Mouse (Mus musculus): ENCODE results near the gene Rnd1.

Rnd1 gene

DNA sequence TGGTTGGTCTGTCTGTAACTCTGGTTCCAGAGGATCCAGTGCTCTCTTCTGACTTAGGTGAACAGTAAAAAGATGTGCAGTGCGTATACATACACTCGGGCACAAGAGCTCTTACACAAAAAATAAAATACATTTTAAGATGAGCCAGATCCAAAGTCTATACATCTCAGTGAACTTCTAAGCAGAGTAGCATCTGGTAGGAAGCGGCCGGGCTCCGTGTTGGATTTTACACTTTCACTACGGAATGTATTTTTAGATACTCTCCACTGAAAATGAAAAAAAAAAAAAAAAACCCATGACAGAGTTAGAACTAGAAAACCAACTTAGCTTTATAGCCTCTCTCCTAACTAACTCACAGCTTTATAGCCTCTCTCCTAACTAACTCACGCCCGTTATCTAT, 3.4 kb upstream of the Rnd1 start:
- DNase-seq (ENCODE audit: low read depth, low spot score) = no peak

DNA sequence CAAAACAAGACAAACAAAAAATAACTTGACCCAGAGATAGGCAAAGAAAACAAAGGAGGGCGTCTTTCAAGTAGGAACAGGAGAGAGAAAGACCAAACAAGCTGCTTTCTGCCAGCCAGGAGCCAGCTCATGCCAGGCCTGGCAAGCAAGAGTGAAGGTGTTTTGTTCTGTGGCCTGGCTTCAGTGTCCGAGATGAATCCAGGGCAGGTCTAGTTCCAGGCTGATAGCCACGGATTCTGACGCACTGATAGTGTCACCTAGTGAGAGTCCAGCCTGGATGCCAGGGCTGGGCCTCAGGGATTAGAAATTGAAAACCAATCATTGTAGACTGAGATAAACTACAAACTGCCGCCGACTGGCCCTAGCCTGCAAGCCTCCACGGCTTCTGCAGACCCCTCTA, 716 bp upstream of the Rnd1 start:
- DNase-seq (ENCODE audit: low read depth, low spot score) = no peak

DNA sequence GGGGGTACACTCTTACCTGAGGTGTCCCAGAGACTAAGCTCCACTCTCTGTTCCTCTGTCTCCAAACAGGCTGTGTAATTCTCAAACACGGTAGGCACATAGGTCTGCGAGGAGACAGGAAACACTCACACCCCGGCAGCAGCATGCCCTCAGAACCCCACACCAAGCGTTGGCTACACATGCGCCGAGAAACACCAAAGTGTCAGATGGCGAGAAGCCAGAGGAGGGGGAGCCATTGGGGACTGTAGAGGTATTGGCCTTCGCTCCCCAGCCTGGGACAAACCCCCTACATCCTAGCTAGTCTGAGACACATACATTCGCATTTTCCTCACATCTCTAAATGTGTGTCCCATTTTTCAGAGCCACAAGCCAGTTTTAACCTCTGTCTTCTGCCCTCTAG, 790 bp downstream of the Rnd1 start:
- no peak for DNase-seq (ENCODE audit: low read depth, low spot score)

GRCm38 (mm10) chr15:98675634-98676250, 1.5 kb downstream of the Rnd1 start:
- no peak for DNase-seq (ENCODE audit: low read depth, low spot score)

DNA sequence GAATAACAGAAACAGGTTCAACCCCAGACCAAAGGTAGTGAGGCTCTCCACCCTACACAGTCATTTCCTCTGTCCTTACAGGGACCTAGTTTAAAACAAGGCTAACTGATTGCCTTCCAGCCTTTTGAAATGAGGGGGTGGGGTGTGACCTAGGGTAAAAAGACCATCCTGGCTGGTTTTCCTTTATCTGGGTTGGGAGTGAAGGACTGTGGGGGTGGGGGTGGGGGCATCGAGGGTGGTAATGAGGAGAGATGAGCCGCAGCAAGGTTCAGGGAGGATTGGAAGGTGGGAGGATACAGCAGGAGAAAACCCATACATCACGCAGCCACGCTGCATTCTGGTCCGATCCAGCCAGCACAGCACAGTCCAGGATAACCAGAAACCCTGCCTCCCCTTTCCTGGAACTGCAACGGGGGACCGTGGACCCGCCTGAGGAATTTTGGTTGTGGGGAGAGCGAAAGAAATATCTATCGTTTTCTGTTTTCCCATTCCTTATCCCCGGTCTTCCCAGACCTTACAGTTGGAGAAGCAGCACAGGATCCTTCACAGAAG, 2.2 kb downstream of the Rnd1 start:
- no peak for DNase-seq (ENCODE audit: low read depth, low spot score)

DNA sequence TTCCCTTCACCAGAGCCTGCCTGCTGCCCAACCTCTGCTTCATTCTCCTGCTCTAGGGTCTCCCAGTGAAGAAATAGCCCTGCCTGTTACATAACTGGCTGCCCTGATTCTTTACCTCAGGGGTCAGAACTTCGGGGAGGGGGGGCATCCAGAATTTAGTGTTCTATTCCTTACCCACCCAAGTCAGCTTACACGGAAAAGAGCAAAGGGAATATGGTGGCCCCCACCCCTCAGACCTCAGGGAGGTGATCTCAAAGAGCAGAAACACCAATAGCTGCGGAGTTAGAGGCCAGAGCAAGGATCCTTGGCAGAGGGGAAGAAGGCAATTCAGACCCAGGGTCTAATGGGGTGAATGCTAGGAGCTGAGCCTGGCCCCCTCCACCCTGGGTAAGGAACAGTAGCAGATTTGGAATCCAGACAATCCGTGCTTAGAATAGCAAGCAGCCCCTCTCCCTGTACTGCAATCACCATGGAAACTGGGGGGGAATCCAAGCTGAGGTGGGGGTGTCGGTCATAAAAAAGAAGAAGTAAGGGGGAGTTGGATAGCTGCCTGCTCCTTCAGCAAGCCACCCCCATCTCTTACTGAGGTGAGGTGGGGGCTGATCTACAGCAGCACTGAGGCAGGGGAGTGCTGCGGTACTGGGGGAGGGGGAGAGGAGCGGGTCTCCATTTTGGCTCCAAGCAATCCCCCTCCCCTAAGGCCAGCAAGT, 2.8 kb downstream of the Rnd1 start:
- no peak for DNase-seq (ENCODE audit: low read depth, low spot score)

DNA sequence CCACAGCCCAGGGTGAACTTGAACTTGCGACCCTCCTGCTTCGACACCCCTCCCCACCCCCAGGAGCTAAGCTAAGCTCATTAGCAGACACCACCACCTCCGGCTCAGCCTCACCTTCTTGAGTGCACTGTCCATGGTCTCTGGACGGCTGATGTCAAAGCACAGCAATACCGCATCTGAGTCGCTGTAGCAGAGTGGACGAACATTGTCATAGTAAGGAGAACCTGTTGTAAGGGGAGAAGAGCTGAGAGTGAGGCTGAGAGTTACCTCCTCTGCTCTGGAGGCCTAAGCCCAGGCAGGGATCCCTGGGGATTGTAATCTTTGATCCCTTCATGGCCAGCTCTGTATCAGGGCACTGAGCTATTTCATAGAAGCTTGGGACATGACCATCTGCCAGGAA, 3.5 kb downstream of the Rnd1 start:
- DNase-seq (ENCODE audit: low read depth, low spot score) = no peak

DNA sequence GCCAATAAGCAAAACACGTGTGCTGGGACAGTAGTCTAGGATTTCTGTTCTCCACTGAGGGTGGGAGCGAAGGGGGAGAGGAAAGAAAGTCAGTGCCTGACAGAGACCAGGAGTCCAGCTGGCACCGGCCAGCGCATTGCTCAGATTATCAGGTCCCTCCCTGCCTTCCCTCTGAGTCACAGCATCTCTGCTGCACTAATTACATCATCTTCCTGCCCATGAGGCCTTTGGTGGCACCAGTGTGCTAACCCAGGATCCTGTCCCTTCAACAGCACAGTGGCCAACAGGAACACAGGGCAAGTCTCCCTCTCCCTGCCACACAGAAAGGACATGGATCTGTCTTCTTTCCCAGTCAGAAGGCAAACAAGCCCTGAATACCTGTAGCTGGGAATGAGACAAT, 4.7 kb downstream of the Rnd1 start:
- no peak for DNase-seq (ENCODE audit: low read depth, low spot score)

GRCm38 (mm10) chr15:98664042-98664907, 13.0 kb downstream of the Rnd1 start:
- no peak for DNase-seq (ENCODE audit: low read depth, low spot score)

DNA sequence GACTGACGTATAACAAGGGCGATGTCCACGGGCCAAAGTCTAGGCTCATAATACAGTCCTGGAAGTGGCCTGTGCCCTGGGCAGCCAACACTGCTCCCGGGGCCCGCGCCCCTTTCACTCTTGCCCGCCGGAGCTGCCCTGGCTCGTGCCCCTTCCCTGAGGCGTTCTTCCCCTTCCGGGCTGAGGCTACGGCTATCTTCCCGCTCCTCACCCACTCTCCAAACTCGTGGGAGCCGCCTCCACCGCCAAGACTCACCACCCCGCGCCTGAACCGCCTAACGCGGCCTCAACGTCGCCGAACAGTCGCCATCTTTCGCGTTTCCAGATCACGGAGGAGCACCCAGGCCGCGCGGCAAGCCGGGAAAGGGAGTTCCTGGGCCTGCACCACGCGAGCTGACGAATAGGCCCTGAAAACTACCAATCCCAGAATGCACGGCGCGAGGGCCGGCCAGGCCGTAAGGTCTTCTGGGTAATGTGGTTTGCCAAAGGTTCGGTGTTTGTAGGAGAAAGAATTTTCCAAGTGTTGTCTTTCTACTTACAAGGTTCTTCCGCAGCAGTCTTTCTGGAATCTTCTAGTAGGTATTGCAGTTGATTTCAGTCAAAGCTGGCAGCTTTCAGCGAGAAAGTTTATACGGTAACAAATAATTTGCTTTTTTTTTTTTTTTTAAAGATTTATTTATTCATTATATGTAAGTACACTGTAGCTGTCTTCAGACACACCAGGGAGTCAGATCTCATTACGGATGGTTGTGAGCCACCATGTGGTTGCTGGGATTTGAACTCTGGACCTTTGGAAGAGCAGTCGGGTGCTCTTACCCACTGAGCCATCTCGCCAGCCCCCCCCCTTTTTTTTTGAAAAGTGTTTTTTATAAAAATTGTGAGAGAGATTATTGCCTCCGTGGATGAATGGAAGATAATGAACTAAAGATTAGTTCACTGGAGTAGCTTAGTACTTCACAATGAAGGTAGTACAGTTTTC, 14.4 kb downstream of the Rnd1 start, which contains the start of gene Ddx23:
Ddx23 (minus strand) TSS at position 328 of the 979 bp plus-strand sequence.
- peak; percentile 92 for DNase-seq (ENCODE audit: low read depth, low spot score)

DNA sequence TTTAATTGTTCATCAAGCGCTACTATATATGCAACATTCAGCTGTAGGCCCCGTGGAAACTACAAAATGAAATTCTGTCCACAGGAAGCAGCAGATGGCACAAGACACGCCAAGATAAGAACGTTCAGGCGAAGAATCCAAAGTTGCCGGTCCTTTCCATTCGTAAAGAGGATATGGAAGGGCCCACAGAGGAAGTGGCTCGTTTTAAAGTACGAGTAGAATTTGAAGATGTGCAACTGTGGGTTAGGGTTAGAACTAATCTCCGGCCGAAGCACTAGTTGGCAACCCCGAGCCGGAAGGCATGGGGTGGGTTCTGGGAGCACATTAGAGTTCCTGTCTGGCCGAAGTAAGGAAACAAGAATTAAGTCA, 15.1 kb downstream of the Rnd1 start:
- DNase-seq (ENCODE audit: low read depth, low spot score) = peak; percentile 46

DNA sequence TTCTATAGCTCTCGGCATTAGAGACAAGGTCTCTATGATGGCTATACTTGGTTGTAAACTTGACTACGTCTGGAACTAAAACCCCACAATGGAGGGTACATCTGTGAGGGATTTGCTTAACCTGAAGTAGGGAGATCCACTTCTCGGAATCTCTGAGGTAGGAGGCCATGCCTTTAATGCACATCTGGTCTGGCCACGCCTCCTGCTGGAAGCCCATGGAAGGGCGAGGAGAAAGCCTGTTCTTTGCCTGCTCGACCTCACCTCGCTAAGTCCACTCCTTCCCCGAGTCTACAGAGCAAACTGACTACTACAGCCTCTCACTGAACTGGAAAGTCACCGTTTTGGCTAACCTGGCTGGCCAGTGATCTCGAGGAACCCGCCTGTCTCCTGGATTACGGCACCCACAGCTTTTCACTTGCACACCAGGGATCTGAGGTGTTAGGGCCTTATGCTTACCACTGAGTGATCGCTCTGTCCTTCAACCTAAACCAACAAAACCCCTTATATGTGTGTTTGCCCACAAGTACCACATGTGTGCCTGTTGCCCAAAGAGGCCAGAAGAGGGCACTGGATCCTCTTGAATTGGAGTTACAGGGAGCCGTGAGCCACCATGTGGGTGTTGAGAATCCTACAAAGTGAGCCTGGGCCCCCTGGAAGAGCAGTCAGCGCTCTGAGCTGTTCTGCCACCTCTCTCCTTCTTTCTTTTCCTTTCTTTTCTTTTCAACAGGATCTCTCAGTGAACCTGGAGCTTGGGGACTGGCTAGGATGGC, 20.1 kb downstream of the Rnd1 start:
- DNase-seq (ENCODE audit: low read depth, low spot score) = no peak

DNA sequence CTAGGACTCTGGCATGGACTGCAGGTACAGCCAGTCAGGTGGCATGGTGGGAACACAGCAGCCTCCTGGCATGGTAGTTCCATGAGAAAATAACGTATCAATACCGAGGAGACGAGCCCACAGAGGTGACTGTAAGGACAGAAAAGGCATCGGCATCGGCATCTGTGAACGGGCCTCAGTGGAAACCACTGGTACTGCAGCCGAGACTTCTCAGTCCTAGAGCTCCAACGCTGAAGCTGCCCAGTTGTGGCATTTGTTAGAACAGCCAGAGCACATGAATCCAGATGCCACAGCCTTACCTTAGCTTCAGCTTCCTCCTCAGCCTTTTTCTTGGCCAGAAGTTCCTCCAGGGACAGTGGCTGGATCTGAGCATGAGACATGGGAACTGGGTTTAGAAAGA, 25.1 kb downstream of the Rnd1 start:
- DNase-seq (ENCODE audit: low read depth, low spot score) = no peak

DNA sequence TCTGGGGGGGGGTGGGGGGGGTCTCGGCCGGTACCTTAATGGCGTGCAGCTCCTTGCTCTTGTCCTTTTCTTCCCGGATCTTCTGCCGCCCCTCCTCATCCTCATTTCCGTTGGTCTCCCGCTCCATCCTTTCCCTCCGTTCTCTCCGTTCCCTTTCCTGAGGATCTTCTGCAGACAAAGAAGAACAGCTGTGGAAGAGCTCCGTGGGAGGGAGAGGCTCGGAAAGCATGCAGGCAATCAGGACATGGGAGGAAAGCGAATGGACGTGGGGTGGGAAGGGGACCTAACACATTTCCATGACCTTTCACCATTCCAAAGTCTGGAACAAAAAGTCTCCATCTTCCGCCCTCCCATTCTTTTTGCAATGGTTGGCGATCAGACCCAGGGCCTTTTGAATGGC, 25.8 kb downstream of the Rnd1 start:
- no peak for DNase-seq (ENCODE audit: low read depth, low spot score)

DNA sequence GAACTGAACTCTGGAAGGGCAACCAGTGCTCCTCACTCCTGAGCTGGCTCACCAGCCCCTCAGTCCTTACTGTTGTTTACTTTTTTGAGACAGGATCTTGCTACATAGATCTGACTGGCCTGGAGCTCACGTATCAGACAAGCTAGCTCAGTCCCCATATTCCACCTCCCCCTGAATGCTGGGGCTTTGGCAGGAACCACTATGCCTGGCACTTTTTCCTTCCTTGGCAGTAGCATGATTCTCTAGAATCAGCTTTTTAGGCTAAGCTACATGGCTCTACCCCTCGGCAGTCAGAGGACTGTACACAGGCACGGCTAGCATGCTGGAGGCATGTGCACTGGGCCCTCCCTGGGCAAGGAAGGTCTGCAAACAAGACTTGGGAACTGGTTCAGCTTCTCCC, 29.2 kb downstream of the Rnd1 start:
- no peak for DNase-seq (ENCODE audit: low read depth, low spot score)

GRCm38 (mm10) chr15:98647308-98647707, 30.0 kb downstream of the Rnd1 start:
- DNase-seq (ENCODE audit: low read depth, low spot score) = no peak

DNA sequence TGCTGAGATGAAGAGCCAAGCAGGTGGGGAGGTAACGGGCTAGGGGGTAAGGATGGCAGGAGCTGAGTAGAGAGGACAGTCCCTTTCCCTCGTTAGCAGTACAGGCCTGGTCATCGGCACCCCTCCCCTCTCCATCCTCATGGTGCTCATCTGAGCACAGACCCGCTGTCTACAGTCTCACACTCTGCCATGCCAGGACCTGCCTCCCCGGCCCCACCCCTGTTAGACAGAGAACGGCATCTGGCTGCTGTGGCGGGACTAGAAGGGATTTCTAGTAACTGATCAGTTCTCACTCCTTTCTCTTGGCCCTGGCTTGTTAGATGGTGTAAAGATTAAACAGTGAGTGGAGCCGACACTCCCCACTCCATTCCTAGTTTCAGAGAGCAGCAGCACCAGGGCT, 30.5 kb downstream of the Rnd1 start:
- DNase-seq (ENCODE audit: low read depth, low spot score) = no peak

DNA sequence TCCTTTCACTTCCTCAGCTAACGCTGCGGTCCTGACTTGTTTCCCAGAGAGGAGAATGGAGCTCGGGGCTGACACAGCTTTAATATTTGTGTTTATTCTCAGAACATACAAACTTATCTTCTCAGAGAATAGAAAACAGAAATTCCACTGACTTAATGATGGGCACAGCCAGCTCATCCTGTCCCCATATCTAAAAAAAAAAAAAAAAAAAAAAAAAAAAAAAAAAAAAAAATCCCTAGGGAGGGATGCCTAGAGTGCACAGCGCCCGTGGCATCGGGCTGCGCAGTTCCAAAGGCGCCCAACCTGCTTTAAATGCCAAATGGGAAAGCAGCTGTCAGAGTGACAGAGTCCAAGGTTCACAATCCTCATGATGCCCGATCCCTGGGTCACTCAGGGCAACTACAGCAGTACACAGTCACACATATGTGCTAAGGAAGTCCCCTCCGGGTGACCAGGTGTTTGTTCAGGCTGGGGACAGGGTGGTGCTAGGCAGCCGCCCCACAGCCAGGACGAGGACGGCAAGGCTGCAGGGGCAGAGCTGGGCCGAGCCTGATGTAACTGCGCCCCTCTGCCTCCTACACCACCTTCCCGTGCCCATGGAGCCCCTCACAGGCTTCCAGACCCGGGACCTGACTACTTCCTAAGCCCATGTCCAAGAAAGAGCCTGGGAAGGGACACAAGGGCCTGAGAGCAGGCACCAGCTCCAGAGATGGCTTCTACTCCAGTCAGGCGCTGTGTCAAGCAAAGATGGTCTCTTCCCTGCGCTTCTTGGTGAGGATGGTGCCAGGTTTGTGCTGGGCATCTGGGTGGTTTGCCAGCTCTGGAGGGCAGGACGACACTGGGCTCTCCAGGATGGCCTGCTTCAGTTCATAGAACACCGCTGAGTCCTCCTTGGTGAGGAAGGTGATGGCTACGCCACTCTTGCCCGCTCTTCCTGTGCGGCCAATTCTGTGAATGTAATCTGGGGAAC, 31.9 kb downstream of the Rnd1 start:
- DNase-seq (ENCODE audit: low read depth, low spot score) = no peak

- DNase-seq (ENCODE audit: low read depth, low spot score) = no peak
These were observed 32.9 kb downstream of the Rnd1 start for GRCm38 (mm10) chr15:98644406-98644805.

Measured in c-Kit-negative CD71-positive TER-119-positive erythroid progenitor cells, embryonic 14.5 days (primary cell).